Mouse (Mus musculus) urinary bladder, adult 18-20 months (tissue): ENCODE data around the gene Abca3.
A peak's percentile ranks its signal among the peaks of the same experiment; 100 is the strongest.

Experiments
- DNase-seq, 2 experiments: peaks; one replicate each; pipeline ENCODE4 v3.0.0; 2022; ENCODE audit warnings: low spot score in 2 of 2, mixed read lengths in 2 of 2

The Abca3 gene

DNA sequence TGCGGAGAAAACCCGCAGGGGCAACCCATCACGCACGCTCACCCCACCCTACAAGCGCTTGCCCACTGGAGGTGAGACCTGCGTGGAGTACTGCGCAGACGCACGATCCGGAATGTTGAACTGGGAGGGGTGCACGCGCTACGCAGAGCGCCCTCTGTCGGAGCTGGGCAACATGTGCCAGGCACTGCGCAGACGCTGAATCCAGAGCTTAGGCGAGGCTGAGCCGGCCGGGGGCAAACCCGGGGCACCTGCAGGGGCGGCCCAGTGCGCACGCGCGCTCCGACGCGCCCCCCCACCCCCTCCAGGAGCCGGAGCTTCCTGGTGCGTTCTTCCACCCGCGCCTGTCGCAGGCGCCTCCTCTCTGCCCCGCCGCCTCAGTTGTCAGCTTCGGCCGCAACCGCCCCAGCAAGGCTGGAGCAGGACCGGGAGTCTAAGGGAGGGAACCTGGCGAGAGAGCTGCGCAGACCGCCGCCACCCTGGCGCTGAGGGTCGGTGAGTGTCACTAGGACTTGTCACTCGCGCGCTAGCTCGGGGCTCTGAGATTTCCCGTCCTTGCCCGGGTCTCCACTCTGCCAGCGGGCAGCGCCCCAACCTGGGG lies at the start of gene Abca3:
Gene Abca3 (plus strand): TSS at position 191 of the 598 bp plus-strand sequence.
- peak; percentile 91 to 95 for DNase-seq

DNA sequence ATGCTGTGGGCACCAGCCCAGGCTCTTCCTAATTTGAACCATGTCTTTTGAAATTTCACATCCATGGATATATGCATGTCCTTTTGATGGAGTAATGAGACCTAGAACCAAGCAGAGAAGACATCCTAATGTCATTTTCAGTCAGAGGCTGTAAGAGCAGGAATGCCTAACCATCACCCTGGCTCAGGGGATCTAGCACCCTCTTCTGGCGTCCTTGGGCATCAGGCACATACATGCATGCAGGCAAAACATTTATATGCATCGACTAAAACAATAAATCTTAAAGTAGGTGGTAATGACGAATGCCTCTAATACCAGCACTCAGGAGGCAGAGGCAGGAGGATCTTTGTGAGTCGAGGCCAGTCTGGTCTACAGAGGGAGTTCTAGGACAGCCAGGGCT lies 44.2 kb upstream of the Abca3 start:
- DNase-seq, result no peak

DNA sequence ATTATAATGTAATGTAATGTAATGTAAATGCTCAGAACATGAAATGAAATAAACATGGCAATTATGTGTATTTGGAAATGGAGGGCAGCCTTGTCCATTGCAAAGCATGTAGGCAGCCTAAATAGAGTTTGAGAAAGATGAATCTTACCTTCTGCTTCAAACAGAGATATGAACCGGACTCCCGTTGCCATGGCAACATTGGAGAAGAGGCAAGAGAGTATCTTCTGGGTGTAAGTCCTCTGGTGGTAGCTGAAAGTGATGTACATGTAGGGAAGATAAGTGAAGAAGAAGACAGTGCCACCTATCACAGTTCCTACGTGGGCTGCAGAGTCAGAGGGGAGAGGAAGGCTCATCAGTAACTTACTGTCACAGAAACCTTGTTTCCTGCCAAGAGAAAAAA lies 30.9 kb upstream of the Abca3 start:
- no peak for DNase-seq

DNA sequence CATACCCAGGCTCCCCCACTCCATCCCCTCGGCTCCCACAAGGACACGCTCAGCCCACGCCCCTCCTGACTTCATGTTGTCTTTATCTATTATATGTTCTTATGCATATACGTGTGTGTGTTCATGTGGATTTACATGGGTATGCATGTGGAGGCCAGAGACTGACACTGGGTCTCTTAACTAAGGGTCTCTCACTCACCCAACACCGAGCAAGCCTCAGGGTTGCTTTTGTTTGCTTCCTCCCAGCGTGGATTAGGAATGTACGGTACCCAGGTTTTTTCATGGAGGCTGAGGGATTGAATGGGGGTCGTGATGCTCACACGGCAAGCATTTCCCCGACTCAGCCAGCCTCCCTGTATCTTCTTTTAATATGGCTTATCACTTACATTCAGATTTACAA lies 26.7 kb upstream of the Abca3 start:
- DNase-seq, result no peak

DNA sequence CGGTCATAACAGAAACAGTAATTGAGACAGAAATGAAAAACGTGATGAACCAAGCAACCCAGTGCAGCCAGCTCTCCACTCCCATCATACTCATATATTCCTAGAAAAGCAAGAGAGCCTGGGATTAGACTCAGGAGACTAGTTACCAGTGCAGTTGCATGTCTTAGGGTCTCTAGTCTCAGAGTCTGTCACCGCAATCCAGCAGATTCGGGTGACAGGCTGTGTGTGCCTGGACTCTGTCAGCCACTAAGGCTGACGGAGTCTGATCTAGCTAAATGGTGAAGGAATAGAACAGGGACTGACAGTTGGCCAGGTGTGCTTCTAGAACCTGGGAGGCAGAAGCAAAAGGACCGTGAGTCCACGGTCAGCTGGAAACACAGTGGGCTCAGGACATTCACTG lies 24.1 kb upstream of the Abca3 start:
- DNase-seq, result no peak

DNA sequence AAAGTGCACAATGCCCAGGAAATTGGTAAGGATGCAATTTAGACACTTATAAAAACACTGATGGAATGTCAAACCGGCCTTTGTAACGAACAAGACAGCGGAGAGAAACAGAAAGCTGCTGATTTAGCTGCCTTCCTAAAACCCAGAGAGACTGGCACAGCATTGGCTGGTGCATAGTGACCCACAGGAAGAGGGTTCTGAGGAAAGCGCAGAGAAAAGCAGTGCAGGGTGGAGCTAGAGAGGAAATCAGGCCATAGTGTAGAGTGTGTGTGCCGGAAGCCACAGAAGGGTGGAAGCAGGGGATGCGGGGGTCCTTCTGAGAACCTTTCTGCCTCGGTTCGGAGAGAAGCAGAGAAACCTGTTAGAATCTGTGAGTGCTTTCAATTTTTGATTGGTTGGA lies 7.1 kb upstream of the Abca3 start:
- DNase-seq, result no peak

DNA sequence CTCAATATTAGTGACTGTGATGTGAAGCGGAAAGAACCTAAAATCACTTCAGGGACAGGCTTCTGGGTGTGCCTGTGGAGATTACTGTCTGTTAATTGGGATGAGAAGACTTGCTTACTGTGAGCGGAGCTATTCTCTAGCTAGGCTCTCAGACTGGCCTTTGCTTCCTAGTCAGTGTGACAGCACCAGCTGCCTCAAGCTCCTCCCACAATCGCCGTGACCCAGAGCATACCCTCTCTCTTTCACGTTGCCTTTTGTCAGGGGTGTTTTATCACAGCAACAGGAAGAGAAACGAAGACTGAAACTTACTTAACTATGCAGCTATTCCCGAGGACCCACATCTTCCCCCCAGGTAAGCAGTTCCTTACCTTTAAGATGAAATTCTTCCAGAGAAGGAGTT lies 4.9 kb upstream of the Abca3 start:
- DNase-seq, result no peak

DNA sequence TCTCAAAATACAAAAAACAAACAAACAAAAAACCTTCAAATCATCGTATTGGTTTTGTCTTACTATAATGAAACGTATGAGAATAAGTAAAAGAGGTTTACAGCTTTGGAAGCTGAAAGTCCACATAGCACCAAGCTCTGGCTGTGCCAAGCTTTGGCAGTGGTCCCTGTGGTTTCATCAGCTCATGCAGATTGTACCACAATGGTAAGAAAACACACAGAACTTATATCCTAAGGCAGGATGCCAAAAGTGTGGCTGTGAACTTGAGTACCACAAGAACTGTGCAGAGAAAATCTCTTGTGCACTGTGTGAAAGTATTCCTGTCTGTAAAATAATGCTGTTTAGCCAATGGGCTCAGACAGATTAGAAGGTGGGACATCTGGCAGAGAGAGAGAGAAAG lies 2.6 kb upstream of the Abca3 start:
- DNase-seq, result no peak

DNA sequence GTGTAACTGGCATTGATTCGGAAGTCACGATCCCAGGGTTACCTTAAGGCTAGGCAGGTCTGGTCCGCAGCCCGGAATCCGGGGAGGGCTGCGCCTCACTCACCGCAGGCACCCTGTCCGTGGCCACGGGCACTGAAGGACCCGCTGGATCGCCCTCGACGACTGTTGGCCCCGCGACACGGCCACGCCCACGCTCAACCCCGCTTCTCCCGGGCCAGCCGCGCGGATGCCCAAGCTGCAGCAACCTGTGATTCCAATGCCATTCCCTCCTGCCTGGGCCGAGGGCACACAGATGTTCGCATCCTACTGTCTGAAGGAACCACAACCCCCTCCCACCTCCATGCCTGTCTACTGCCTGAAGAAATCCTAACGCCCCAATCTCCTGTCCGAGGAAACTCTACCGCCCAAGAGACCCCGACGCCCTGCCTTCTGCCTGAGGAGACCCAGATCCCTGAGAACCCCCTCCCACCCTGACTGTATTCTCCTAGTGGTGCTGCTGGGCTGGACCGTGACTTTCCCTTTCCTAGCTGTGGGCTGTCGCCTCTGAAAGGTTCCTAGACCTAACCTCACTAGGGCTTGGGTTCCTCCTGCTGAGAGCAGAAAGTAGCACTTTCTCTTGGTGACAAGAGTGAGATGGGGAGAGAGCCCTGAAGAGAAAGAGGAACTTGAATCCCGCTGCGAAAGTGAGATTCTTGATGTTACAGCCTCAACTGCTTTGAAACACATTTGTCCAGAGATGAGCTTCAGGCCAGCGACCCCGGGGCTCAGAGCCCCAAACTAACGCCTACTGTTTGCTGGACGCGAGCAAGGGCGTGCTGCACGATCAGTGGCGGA lies 607 bp upstream of the Abca3 start, which contains the start of gene Abca17:
Gene Abca17 (minus strand): TSS at position 143 of the 834 bp plus-strand sequence.
- DNase-seq, result peak in 1 of 2 experiments; percentile 26

DNA sequence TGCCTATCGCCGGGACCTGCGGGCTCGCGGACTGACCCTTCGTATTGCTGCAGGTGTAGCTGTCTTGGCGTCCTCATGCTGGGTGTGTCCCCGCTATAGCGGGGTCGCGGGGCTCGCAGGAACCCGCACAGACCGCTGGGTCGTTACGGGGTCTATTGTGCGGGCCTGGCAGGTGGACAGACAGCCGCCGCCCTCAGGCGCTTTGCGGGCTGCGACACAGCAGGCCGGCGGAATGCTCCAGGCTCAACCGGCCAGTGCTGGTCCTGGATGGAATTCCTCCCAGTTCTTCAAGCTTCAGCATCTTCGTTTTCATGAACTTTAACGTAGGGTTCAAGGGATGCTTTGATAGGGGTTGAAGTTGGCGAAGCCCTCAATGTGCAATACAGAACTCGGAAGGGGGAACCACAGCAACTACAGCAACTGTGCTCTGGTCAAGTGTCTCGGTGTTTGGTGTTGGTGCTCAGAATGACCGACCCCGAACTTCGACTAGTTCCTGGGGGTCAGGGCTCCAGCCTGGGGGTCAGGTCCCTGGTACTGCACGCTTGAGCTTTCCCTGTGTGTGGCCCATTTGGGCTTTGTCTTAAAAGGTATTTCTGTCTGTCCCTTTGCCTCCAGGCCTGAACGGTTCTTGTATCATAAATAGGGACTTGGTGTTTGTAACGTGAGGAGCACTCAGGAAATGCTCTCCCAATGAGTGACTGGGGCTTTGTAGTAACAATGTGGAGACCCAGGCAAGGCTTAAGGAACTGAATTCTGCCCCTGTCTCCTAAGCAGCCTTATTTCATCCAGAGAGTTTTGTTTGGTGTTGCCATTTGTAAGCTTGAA lies 832 bp downstream of the Abca3 start:
- DNase-seq, result peak in 1 of 2 experiments; percentile 19

DNA sequence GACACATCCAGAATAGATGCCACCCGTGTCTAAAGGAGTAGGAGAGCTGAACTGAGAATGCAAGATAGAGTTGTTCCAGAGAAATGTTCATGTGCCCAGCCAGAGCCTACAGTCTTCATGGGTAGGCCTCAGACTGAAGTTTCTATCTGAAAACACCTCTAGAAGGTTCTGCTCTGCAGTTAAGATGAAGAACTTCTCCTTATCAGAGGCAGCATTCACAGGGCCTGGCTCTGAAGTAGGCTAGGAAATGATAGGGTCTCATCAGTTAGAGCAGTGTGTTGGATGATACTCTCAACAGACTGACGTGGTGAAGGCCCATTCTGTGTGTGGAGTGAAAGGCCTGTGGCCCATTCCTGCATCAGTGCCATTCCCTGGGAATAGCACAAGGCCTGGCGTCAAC lies 2.2 kb downstream of the Abca3 start:
- no peak for DNase-seq

DNA sequence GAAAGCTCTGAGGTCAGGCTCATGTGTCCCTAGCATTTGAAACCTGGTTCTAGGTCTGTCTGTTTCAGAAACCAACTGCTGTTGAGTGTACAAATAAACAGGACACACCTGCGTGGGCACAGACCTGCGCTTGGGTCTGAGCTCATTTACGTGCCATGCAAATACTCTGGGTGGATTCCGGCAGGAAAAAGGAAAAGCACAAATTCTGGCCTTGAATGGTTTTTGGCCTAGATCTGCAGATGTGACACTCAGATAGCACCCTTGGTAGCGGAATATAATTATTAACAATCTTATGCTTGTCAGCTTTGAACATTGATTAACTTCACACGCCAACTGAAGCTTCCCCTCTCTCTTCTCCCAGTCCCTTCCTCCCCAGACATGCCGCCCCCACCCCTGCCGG lies 3.5 kb downstream of the Abca3 start:
- no peak for DNase-seq

DNA sequence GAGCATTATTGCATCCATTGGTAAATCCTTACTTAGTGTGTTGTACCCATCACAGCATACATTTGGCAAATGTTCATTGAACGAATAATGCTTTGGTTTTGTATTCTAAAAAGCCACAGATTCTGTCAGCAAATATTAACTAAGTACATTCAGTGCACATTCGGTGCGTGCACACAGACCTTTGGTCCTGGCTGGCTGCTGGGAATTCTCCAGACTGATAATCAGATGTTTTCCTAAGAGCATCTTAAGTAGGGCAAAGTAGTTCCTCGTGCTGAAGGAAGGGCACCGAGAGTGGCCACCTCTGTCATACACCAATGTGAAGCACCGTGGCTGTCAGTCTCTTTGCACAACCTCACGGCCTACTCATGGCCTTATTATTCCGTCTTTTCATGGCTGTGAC lies 7.3 kb downstream of the Abca3 start:
- DNase-seq, result no peak

DNA sequence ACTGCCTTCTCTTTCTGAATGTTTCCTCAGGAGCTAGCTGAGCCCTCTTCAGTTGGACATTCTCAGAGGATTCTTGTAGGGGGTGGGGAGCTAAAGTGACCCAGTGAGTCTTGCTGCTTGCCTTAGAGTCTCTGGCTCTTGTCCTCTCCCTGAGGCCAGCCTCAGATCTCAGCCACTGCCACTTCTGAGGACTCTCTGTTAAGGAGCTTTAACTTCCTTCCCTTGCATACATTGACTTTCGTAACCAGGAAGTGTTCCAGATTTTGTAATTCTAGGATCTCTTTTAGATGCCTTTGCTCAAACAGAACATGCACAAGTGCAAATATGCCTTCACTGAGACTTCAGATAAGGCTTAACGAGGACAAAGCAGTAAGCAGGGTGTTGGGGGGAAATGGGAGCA lies 8.2 kb downstream of the Abca3 start:
- DNase-seq, result no peak

DNA sequence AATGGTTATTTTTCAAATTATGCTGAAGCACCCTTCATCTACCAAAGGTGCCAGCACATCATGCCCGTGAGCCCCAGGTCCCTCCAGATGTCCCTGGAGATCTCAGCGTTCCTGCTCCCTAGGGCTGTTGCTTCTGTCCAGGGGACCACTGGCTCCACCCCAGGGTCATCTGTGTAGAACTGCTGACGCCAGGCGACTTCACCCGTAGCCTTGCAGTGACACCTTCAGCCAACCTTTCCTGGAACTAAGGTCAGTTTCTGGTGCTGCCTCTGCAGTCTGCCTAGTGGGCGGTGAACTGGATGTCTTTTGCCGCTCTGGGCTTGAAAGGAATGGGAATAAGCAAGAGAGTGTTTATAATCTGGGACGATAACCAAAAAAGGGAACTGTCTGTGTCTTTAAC lies 9.1 kb downstream of the Abca3 start:
- no peak for DNase-seq

DNA sequence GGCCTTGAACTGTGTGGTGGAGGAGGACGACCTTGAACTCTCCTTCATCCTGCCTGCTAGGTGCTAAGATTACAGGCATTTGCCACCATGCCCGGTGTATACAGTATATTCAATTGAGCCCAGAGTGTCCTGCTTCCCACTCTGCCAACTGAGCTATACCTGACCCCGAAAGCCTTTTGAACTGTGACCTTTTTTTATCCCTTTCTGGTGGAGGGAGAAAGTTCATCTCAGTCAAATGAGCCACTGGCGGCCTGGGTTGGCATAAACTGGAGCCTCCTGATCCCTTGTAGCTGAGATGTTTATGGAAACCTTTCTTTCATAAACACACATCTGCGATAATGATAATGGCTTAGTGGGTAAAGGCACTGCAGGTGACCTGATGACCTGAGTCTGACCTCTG lies 9.5 kb downstream of the Abca3 start:
- DNase-seq, result no peak

DNA sequence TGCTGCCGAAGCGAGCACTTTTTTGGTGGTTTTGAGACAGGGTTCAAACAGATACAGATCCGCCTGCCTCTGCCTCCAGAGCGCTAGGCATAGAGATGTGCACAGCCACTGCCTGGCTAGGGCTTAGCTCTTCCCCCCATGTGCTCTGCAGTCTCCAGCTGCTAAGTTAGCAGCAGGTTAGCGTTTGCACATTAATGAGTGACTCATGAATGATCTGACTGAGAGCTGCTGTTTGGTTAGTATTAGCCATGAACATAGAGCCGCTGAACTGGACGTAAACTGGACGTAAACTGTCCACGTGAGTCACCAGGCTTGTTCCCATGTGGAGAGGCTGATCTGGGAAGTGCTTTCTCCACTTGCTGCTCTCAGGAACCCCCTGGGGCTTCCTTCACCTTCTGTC lies 10.8 kb downstream of the Abca3 start:
- DNase-seq, result no peak

DNA sequence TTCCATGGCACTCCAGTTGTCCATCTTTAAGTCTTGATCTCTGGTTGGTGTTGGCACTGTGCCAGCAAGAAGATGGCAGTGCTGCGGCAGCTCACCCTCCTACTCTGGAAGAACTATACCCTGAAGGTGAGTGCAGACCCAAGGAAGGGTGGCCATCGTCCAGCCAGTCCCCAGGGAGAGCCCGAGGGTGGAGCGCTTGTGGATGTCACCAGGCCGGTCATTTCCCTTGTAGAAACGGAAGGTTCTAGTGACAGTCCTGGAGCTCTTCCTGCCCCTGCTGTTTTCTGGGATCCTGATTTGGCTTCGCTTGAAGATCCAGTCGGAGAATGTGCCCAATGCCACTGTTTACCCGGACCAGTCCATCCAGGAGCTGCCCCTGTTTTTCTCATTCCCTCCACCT lies 12.7 kb downstream of the Abca3 start:
- DNase-seq, result no peak

DNA sequence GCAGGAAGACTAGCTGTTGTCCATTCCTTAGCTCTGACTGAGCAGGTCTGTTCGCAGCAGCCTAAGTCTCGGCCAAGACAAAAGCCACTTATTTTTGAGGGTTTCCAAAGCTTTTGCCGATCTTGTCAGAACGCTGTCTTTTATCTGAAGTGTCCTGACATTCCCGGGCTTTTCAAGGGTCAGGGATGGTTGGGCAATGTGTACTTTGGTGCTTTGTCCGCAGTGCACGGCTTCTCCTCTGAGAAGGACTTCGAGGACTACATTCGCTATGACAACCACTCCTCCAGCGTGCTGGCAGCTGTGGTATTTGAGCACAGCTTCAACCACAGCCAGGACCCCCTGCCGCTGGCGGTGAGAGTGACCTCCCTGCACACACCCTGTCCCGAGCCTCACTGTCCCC lies 14.1 kb downstream of the Abca3 start:
- DNase-seq, result no peak

DNA sequence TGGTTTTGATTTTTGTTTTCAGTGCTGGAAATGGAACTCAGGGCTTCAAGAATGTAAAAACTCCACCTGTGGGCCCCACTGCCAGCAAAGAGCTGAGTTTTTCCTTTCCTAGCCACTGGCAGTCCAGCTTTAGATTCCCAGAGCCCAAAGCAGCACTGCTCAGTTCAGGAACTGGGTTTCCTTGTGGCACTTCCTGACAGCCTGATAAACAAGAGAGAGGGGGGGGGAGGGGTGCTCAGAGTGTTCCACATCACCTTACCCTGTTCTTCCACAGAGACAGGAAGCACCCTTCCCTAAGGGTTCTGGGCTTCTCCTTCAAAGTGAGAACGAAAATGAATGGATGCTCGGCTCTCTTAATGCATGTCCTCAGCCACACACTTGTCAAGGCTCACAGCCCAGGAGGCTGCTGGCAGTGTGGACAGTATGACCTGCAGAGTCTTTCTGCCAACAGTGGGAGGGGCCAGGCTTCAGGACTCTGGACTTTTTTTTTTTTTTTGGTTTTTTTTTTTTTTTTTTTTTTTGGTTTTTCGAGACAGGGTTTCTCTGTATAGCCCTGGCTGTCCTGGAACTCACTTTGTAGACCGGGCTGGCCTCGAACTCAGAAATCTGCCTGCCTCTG lies 23.5 kb downstream of the Abca3 start:
- no peak for DNase-seq

DNA sequence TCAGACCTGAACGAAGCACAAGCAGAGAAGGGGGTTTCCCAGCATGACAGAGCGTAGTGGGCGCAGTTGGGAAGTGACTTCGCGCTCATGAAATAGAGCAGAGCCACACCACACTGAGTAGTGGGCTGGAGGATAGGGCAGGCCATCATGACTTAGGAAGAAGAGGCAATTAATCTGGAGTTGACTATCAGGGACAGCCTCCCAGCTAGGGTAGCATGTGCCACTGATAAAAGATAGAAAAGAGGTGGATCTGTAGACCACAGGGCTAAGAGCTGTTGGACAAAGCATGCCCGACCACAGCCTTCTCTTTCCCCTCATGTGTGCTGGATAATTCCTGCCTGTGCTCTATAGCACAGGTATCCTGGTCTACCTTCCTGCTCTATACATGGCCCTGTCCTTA lies 24.1 kb downstream of the Abca3 start:
- DNase-seq, result no peak

DNA sequence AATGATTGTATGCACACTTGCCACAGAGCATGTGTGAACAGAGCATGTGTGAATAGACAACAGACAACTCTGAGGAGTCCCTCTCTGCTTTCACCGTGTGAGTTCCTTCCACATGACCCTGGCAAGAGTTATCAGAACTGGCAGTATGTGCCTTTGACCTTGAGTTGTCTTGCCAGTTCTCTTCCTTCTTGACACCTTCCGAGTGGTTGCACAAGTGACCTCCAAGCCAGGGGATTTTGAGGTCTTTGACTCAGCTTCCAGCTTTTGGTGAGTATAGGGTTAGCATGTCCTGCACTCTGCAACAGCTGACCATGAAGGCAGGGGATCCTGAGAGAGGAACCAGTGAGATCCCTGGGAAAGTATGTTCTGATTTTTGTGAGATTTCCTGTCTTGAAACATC lies 26.7 kb downstream of the Abca3 start:
- no peak for DNase-seq
